Mouse (Mus musculus): ENCODE data around the gene Ncapd2. TPM values are rescaled to one million over a fixed set of nuclear protein-coding genes. Genes with fewer than 3 reads are reported as not detected.

The Ncapd2 gene
- polyA plus RNA-seq, 1 experiment, result 383 TPM

DNA sequence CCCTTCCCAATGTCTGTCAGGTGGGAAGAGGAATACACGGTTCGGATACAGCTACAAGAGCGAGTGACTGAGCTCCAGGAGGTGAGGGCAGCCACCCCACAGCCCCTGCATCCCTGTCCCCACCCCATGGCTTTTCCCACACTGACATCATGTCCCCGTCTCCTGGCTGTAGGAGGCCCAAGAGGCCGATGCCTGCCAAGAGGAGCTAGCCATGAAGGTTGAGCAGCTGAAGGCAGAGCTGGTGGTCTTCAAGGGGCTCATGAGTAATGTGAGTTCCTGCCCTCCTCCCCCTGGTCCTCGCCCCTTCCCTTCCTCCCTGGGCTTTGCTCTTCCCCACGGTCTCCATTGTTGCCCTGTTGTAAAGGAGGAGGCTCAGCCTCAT lies 41.9 kb downstream of the Ncapd2 start:
- H3K36me3 ChIP-seq (ENCODE audit: control insufficient read depth, insufficient read depth, low read length, poor library complexity, severe bottlenecking), result no peaks in the 10 kb centered on the region; the same call in 1 of the 2 replicates
- peaks cover 3% of the 10 kb centered on the region for H3K4me1 ChIP-seq (ENCODE audit: control insufficient read depth, insufficient read depth, low read length)
- no peak overlapping the region for H3K9ac ChIP-seq (ENCODE audit: low read depth, poor library complexity, severe bottlenecking)
- no peak overlapping the region for H3K27ac ChIP-seq (ENCODE audit: insufficient read depth, low read length)
- TF ChIP-seq EP300 (IDR thresholded peaks at IDR 0.05; ENCODE audit: insufficient read depth, low read depth, low read length) (no peak), POLR2A (IDR thresholded peaks at IDR 0.05; ENCODE audit: insufficient read depth, low read length) (no peak), CTCF (IDR thresholded peaks at IDR 0.05; ENCODE audit: low read depth, low read length) (no peak)
- H3K4me3 ChIP-seq (ENCODE audit: low read depth, low read length), result no peak overlapping the region
- no peaks in the 10 kb centered on the region for H3K27me3 ChIP-seq (ENCODE audit: control insufficient read depth, insufficient read depth, low read length, poor library complexity, severe bottlenecking)
- no peaks in the 10 kb centered on the region for H3K9me3 ChIP-seq (replicated peaks; ENCODE audit: control insufficient read depth, insufficient read depth, low read length, poor library complexity, severe bottlenecking)

DNA sequence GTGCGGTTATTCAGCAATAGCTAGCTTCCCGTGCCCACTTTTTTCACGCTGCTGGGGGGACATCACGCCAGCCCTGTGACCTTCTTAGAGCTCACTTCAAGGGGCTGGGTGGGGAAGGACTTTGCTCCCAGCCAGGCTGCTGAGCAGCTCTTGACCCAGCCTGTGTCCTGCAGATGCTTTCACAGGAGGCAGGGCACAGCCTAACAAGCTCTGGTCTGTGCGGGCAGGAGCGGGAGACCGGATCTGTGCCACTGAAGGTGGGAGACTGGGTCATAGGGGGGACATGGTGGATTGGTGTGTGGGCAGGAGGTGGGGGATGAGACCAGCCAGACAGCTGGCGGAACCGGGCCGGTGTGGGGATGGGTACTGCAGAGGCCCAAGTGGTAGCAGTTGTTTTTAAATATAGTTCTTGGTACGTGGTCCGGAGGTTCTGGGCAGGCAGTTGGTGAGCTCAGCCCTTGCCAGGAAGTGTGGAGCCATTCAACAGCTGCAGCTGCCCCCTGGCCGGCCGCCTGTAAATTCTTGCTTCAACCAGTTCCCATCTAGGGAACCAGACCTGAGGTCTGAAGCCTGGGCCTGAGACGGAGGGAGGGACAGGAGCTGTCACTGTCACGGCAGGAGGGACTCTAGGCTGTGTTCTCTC lies 42.5 kb downstream of the Ncapd2 start:
- H3K4me1 ChIP-seq (ENCODE audit: control insufficient read depth, insufficient read depth, low read length), result peaks cover 3% of the 10 kb centered on the region

DNA sequence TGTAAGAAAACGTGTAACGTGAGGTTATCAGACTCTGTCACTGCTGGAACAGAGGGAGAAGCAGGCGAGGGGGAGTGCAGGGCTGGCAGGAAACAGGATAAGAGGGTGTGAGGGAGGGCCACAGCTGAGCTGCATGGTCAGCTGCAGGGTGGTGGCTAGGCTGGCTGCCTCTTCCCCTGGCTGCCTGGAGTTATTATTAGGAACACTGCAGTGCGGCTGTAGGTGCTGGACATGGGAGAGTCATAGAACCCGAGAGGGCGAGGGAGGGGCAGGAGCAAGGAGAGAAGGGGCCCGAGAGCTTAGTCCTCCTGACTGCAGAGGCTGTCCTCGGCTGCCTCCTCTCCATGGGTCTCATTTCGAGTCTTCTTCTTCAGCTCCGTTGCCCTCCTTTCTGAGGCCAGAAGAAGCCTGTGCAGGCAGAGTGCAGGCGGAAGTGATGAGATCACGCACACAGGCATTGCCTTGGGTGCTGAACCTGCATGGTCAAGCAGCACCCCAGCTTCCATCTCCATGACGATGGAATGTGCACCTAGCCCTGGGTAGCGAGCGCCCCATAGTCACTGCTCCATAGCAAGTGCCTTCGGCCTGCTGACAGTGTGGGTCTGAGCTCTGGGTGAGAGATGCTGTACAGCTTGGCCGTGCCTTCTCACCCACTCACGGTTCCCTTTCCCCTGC lies 43.1 kb downstream of the Ncapd2 start:
- Histone ChIP-seq H3K9me3 (replicated peaks; ENCODE audit: control insufficient read depth, insufficient read depth, low read length, poor library complexity, severe bottlenecking) (no peaks in the 10 kb centered on the region), H3K27me3 (ENCODE audit: control insufficient read depth, insufficient read depth, low read length, poor library complexity, severe bottlenecking) (no peaks in the 10 kb centered on the region), H3K9ac (ENCODE audit: low read depth, poor library complexity, severe bottlenecking) (no peak overlapping the region), H3K36me3 (ENCODE audit: control insufficient read depth, insufficient read depth, low read length, poor library complexity, severe bottlenecking) (peaks cover 4% of the 10 kb centered on the region), H3K4me1 (ENCODE audit: control insufficient read depth, insufficient read depth, low read length) (peaks cover 3% of the 10 kb centered on the region), H3K27ac (ENCODE audit: insufficient read depth, low read length) (no peak overlapping the region), H3K4me3 (ENCODE audit: low read depth, low read length) (no peak overlapping the region)
- TF ChIP-seq EP300 (IDR thresholded peaks at IDR 0.05; ENCODE audit: insufficient read depth, low read depth, low read length) (no peak), POLR2A (IDR thresholded peaks at IDR 0.05; ENCODE audit: insufficient read depth, low read length) (no peak), CTCF (IDR thresholded peaks at IDR 0.05; ENCODE audit: low read depth, low read length) (no peak)

More for the DNA sequence above, 42.5 kb downstream of the Ncapd2 start:
- Histone ChIP-seq H3K27me3 (ENCODE audit: control insufficient read depth, insufficient read depth, low read length, poor library complexity, severe bottlenecking) (no peaks in the 10 kb centered on the region), H3K36me3 (ENCODE audit: control insufficient read depth, insufficient read depth, low read length, poor library complexity, severe bottlenecking) (no peaks in the 10 kb centered on the region; the same call in 1 of the 2 replicates), H3K9me3 (replicated peaks; ENCODE audit: control insufficient read depth, insufficient read depth, low read length, poor library complexity, severe bottlenecking) (no peaks in the 10 kb centered on the region), H3K4me3 (ENCODE audit: low read depth, low read length) (no peak overlapping the region), H3K9ac (ENCODE audit: low read depth, poor library complexity, severe bottlenecking) (no peak overlapping the region), H3K27ac (ENCODE audit: insufficient read depth, low read length) (no peak overlapping the region)
- TF ChIP-seq EP300 (IDR thresholded peaks at IDR 0.05; ENCODE audit: insufficient read depth, low read depth, low read length), result no peak
- TF ChIP-seq CTCF (IDR thresholded peaks at IDR 0.05; ENCODE audit: low read depth, low read length), result no peak

DNA sequence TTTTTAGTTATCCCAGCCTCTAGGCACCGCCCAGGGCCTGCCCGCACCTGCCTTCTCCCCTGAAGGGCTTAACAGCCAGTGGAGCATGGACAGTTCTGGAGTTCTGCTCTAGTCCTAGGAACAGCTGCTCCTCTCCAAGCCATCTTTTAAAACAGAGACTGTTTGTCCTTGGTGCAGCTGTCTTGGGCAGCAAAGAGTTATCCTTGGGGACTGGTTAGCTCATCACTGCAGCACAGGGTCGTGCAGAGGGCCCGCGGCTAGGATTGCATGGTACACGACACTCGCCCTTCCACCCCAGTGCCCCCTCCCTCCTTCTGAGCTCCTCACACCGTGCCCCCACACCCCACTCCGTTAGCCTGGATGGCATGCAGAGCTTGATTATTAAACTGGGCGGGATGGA lies 44.2 kb downstream of the Ncapd2 start:
- Histone ChIP-seq H3K36me3 (ENCODE audit: control insufficient read depth, insufficient read depth, low read length, poor library complexity, severe bottlenecking) (peaks cover 6% of the 10 kb centered on the region), H3K4me1 (ENCODE audit: control insufficient read depth, insufficient read depth, low read length) (peaks cover 3% of the 10 kb centered on the region), H3K9ac (ENCODE audit: low read depth, poor library complexity, severe bottlenecking) (no peak overlapping the region), H3K27me3 (ENCODE audit: control insufficient read depth, insufficient read depth, low read length, poor library complexity, severe bottlenecking) (no peaks in the 10 kb centered on the region), H3K4me3 (ENCODE audit: low read depth, low read length) (no peak overlapping the region), H3K9me3 (replicated peaks; ENCODE audit: control insufficient read depth, insufficient read depth, low read length, poor library complexity, severe bottlenecking) (no peaks in the 10 kb centered on the region), H3K27ac (ENCODE audit: insufficient read depth, low read length) (no peak overlapping the region)
- no peak for TF ChIP-seq CTCF (IDR thresholded peaks at IDR 0.05; ENCODE audit: low read depth, low read length)
- TF ChIP-seq POLR2A (IDR thresholded peaks at IDR 0.05; ENCODE audit: insufficient read depth, low read length), result no peak
- TF ChIP-seq EP300 (IDR thresholded peaks at IDR 0.05; ENCODE audit: insufficient read depth, low read depth, low read length), result no peak

DNA sequence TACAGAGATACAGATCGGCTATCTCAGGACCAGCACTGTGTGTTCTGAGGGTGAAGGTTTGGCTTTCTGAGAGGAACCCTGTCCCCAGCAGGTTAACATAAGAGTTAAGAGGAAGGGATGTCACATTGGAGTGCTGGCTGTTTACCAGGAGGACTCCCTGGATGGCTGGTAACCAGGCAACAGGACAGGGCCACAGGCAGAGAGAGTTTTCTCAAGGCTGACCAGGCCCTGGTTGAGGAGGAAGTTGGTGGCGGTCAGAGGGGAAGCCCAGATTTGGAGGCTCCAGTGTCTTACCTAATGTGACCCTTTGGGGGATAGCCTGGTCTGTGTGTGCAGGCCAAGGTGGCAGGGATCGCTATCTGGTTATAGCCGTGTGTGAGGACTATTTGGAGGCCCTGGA lies 44.7 kb downstream of the Ncapd2 start:
- no peak for TF ChIP-seq POLR2A (IDR thresholded peaks at IDR 0.05; ENCODE audit: insufficient read depth, low read length)
- H3K9ac ChIP-seq (ENCODE audit: low read depth, poor library complexity, severe bottlenecking), result 0 out of 2 replicates have a peak overlapping the region, but pooled peaks have one; percentile 4
- peaks cover 11% of the 10 kb centered on the region for H3K36me3 ChIP-seq (ENCODE audit: control insufficient read depth, insufficient read depth, low read length, poor library complexity, severe bottlenecking)
- H3K4me3 ChIP-seq (ENCODE audit: low read depth, low read length), result no peak overlapping the region
- H3K9me3 ChIP-seq (replicated peaks; ENCODE audit: control insufficient read depth, insufficient read depth, low read length, poor library complexity, severe bottlenecking), result no peaks in the 10 kb centered on the region
- H3K4me1 ChIP-seq (ENCODE audit: control insufficient read depth, insufficient read depth, low read length), result peaks cover 3% of the 10 kb centered on the region
- no peaks in the 10 kb centered on the region for H3K27me3 ChIP-seq (ENCODE audit: control insufficient read depth, insufficient read depth, low read length, poor library complexity, severe bottlenecking)
- no peak overlapping the region for H3K27ac ChIP-seq (ENCODE audit: insufficient read depth, low read length)

DNA sequence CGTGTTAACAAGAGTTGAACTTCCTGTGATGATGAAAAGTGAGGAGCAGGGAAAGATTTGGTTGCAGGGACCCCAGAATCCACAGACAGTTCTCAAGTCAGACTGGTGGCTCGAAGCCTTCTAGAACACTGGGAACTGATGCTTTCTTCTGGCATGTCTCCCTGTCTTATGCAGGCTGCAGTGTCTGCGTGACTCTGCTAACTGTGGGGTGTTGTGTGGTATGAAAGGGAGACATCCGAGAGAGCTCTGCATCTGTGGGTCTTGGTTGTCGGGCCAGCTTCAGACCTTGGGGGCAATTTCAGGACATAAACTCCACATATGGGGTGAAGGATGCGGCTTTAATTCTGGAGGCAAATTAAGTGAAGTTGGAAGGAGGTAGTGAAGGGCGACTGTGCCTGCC lies 45.4 kb downstream of the Ncapd2 start:
- Histone ChIP-seq H3K4me1 (ENCODE audit: control insufficient read depth, insufficient read depth, low read length) (peaks cover 3% of the 10 kb centered on the region), H3K9ac (ENCODE audit: low read depth, poor library complexity, severe bottlenecking) (peak overlapping the region; percentile 39), H3K4me3 (ENCODE audit: low read depth, low read length) (peak overlapping the region; percentile 16; the same call in 1 of the 2 replicates), H3K36me3 (ENCODE audit: control insufficient read depth, insufficient read depth, low read length, poor library complexity, severe bottlenecking) (peaks cover 18% of the 10 kb centered on the region), H3K9me3 (replicated peaks; ENCODE audit: control insufficient read depth, insufficient read depth, low read length, poor library complexity, severe bottlenecking) (no peaks in the 10 kb centered on the region), H3K27me3 (ENCODE audit: control insufficient read depth, insufficient read depth, low read length, poor library complexity, severe bottlenecking) (no peaks in the 10 kb centered on the region), H3K27ac (ENCODE audit: insufficient read depth, low read length) (no peak overlapping the region)
- TF ChIP-seq CTCF (IDR thresholded peaks at IDR 0.05; ENCODE audit: low read depth, low read length), result no peak
- TF ChIP-seq POLR2A (IDR thresholded peaks at IDR 0.05; ENCODE audit: insufficient read depth, low read length), result no peak
- TF ChIP-seq EP300 (IDR thresholded peaks at IDR 0.05; ENCODE audit: insufficient read depth, low read depth, low read length), result no peak

Measured in ES-Bruce4 (cell line).